Mouse (Mus musculus): ENCODE measurements at regions not wholly inside any gene's neighbourhood (a gene's known extent, or its start where the extent isn't known, plus 50 kb on each side); places are given as distances from the start of the nearest gene placed in this dataset.

GRCm38 (mm10) chr13:114523116-114523515, 64.4 kb upstream of the Fst start:
- Histone ChIP-seq H3K9me3 (no peaks in the 10 kb centered on the region), H3K4me2 (no peak overlapping the region), H3K9ac (no peak overlapping the region), H3K4me3 (no peak overlapping the region), H3K27ac (replicated peaks) (no peak overlapping the region), H3K4me1 (replicated peaks) (no peaks in the 10 kb centered on the region), H3K36me3 (no peaks in the 10 kb centered on the region), H3K27me3 (no peaks in the 10 kb centered on the region)
- no peak for ATAC-seq (ENCODE audit: low read depth)
- WGBS: 28% methylated on average over 3 of the region's 3 CpGs

GRCm38 (mm10) chr13:114526856-114527255, 68.1 kb upstream of the Fst start:
- H3K4me3 ChIP-seq: no peak overlapping the region
- H3K36me3 ChIP-seq: no peaks in the 10 kb centered on the region
- H3K9ac ChIP-seq: no peak overlapping the region
- no peak for ATAC-seq (ENCODE audit: low read depth)
- H3K27me3 ChIP-seq: no peaks in the 10 kb centered on the region
- no peak overlapping the region for H3K4me2 ChIP-seq
- H3K9me3 ChIP-seq: no peaks in the 10 kb centered on the region
- 46% methylated on average over 9 of the region's 9 CpGs for WGBS
- H3K27ac ChIP-seq (replicated peaks): no peak overlapping the region
- no peaks in the 10 kb centered on the region for H3K4me1 ChIP-seq (replicated peaks)

GRCm38 (mm10) chr13:114530171-114530774, 71.5 kb upstream of the Fst start:
- Histone ChIP-seq H3K27me3 (no peaks in the 10 kb centered on the region), H3K4me3 (no peak overlapping the region), H3K9ac (no peak overlapping the region), H3K9me3 (no peaks in the 10 kb centered on the region), H3K4me2 (no peak overlapping the region), H3K27ac (replicated peaks) (no peak overlapping the region), H3K4me1 (replicated peaks) (peaks cover 6% of the 10 kb centered on the region), H3K36me3 (no peaks in the 10 kb centered on the region)
- ATAC-seq (ENCODE audit: low read depth): no peak
- 81% methylated on average over 11 of the region's 11 CpGs for WGBS

GRCm38 (mm10) chr13:114531780-114532179, 73.0 kb upstream of the Fst start:
- no peaks in the 10 kb centered on the region for H3K27me3 ChIP-seq
- 40% methylated on average over 5 of the region's 5 CpGs for WGBS
- H3K36me3 ChIP-seq: no peaks in the 10 kb centered on the region
- H3K4me2 ChIP-seq: peak overlapping the region; percentile 6; the same call in 1 of the 2 replicates
- no peak overlapping the region for H3K9ac ChIP-seq
- H3K4me3 ChIP-seq: no peak overlapping the region
- no peak for ATAC-seq (ENCODE audit: low read depth)
- peaks cover 6% of the 10 kb centered on the region for H3K4me1 ChIP-seq (replicated peaks)
- H3K27ac ChIP-seq (replicated peaks): no peak overlapping the region
- H3K9me3 ChIP-seq: no peaks in the 10 kb centered on the region

GRCm38 (mm10) chr13:114532393-114533097, 73.8 kb upstream of the Fst start:
- H3K4me3 ChIP-seq: no peak overlapping the region
- no peak overlapping the region; the same call in 1 of the 2 replicates for H3K4me2 ChIP-seq
- no peak overlapping the region for H3K9ac ChIP-seq
- no peak overlapping the region for H3K27ac ChIP-seq (replicated peaks)
- H3K9me3 ChIP-seq: no peaks in the 10 kb centered on the region
- ATAC-seq (ENCODE audit: low read depth): no peak
- H3K27me3 ChIP-seq: no peaks in the 10 kb centered on the region
- WGBS: 33% methylated on average over 8 of the region's 8 CpGs
- no peaks in the 10 kb centered on the region for H3K36me3 ChIP-seq
- peaks cover 6% of the 10 kb centered on the region for H3K4me1 ChIP-seq (replicated peaks)

- ATAC-seq (ENCODE audit: low read depth): no peak
- no peaks in the 10 kb centered on the region for H3K36me3 ChIP-seq
- WGBS: 58% methylated on average over 3 of the region's 3 CpGs
- no peaks in the 10 kb centered on the region for H3K9me3 ChIP-seq
- peaks cover 6% of the 10 kb centered on the region for H3K4me1 ChIP-seq (replicated peaks)
- no peak overlapping the region for H3K4me3 ChIP-seq
- no peak overlapping the region for H3K4me2 ChIP-seq
- no peak overlapping the region for H3K27ac ChIP-seq (replicated peaks)
- no peak overlapping the region for H3K9ac ChIP-seq
- H3K27me3 ChIP-seq: no peaks in the 10 kb centered on the region
Observed at GRCm38 (mm10) chr13:114534591-114534990, 75.8 kb upstream of the Fst start.

GRCm38 (mm10) chr13:114535721-114536120, 77.0 kb upstream of the Fst start:
- Histone ChIP-seq H3K9me3 (no peaks in the 10 kb centered on the region), H3K4me3 (no peak overlapping the region), H3K9ac (no peak overlapping the region), H3K36me3 (no peaks in the 10 kb centered on the region), H3K27ac (replicated peaks) (no peak overlapping the region), H3K4me2 (no peak overlapping the region), H3K27me3 (no peaks in the 10 kb centered on the region), H3K4me1 (replicated peaks) (peaks cover 6% of the 10 kb centered on the region)
- ATAC-seq (ENCODE audit: low read depth): no peak
- WGBS: 73% methylated on average over 1 of the region's 1 CpGs

GRCm38 (mm10) chr13:114571731-114572130, 113.0 kb upstream of the Fst start:
- Histone ChIP-seq H3K4me1 (replicated peaks) (no peaks in the 10 kb centered on the region), H3K4me2 (no peak overlapping the region), H3K4me3 (no peak overlapping the region), H3K27me3 (no peaks in the 10 kb centered on the region), H3K9ac (no peak overlapping the region), H3K27ac (replicated peaks) (no peak overlapping the region), H3K36me3 (no peaks in the 10 kb centered on the region), H3K9me3 (no peaks in the 10 kb centered on the region)
- 88% methylated on average over 3 of the region's 3 CpGs for WGBS
- ATAC-seq (ENCODE audit: low read depth): no peak

GRCm38 (mm10) chr13:114584566-114584965, 125.8 kb upstream of the Fst start:
- H3K4me1 ChIP-seq (replicated peaks): no peaks in the 10 kb centered on the region
- H3K36me3 ChIP-seq: no peaks in the 10 kb centered on the region
- H3K9me3 ChIP-seq: no peaks in the 10 kb centered on the region
- ATAC-seq (ENCODE audit: low read depth): no peak
- no peaks in the 10 kb centered on the region for H3K27me3 ChIP-seq
- H3K27ac ChIP-seq (replicated peaks): no peak overlapping the region
- H3K9ac ChIP-seq: no peak overlapping the region
- no peak overlapping the region for H3K4me2 ChIP-seq
- WGBS: 84% methylated on average over 7 of the region's 7 CpGs
- no peak overlapping the region for H3K4me3 ChIP-seq

GRCm38 (mm10) chr13:114587621-114588020, 128.9 kb upstream of the Fst start:
- no peak overlapping the region for H3K4me2 ChIP-seq
- no peak overlapping the region for H3K9ac ChIP-seq
- ATAC-seq (ENCODE audit: low read depth): no peak
- H3K4me1 ChIP-seq (replicated peaks): no peaks in the 10 kb centered on the region
- H3K27me3 ChIP-seq: no peaks in the 10 kb centered on the region
- no peak overlapping the region for H3K4me3 ChIP-seq
- 89% methylated on average over 2 of the region's 2 CpGs for WGBS
- H3K9me3 ChIP-seq: no peaks in the 10 kb centered on the region
- no peaks in the 10 kb centered on the region for H3K36me3 ChIP-seq
- no peak overlapping the region for H3K27ac ChIP-seq (replicated peaks)

- no peaks in the 10 kb centered on the region for H3K4me1 ChIP-seq (replicated peaks)
- WGBS: 83% methylated on average over 13 of the region's 13 CpGs
Observed at GRCm38 (mm10) chr13:114603341-114603740, 144.6 kb upstream of the Fst start.

GRCm38 (mm10) chr13:114604037-114604694, 145.4 kb upstream of the Fst start:
- no peaks in the 10 kb centered on the region for H3K27me3 ChIP-seq
- no peaks in the 10 kb centered on the region for H3K9me3 ChIP-seq
- H3K4me2 ChIP-seq: no peak overlapping the region
- ATAC-seq (ENCODE audit: low read depth): no peak
- H3K27ac ChIP-seq (replicated peaks): no peak overlapping the region
- 75% methylated on average over 11 of the region's 11 CpGs for WGBS
- H3K36me3 ChIP-seq: no peaks in the 10 kb centered on the region
- H3K4me3 ChIP-seq: no peak overlapping the region
- H3K4me1 ChIP-seq (replicated peaks): no peaks in the 10 kb centered on the region
- H3K9ac ChIP-seq: no peak overlapping the region

More at GRCm38 (mm10) chr13:114603341-114603740, 144.6 kb upstream of the Fst start:
- Histone ChIP-seq H3K36me3 (no peaks in the 10 kb centered on the region), H3K4me3 (no peak overlapping the region), H3K27ac (replicated peaks) (no peak overlapping the region), H3K9me3 (no peaks in the 10 kb centered on the region), H3K27me3 (no peaks in the 10 kb centered on the region), H3K4me2 (no peak overlapping the region), H3K9ac (no peak overlapping the region)
- no peak for ATAC-seq (ENCODE audit: low read depth)
